Mouse (Mus musculus) left cerebral cortex, adult 8-10 months (tissue): ENCODE measurements around the gene Naaa. TPM values are rescaled to one million over a fixed set of nuclear protein-coding genes. Genes with fewer than 3 reads are reported as not detected.

Source experiments
- DNase-seq, 2 experiments: peaks; one replicate each; pipeline ENCODE4 v3.0.0; 2022; ENCODE audit warnings: low spot score in 2 of 2
- total RNA-seq, 4 experiments: library from RNA; stranded (reverse); gene quantifications; 2 replicates each; pipeline ENCODE4 v1.2.4; 2022

Gene Naaa
- total RNA-seq, 4 experiments from 2014 or later = 38.8 to 42.6 (median 42.1) TPM

- peak in 1 of 2 experiments; percentile 84 for DNase-seq
Measured at GRCm38 (mm10) chr5:92263761-92264359, 14.1 kb downstream of the Naaa start.

- no peak for DNase-seq
Measured at GRCm38 (mm10) chr5:92262646-92263045, 15.3 kb downstream of the Naaa start.

GRCm38 (mm10) chr5:92256218-92256617 lies 21.8 kb downstream of the Naaa start, which contains the start of gene Ppef2:
Gene Ppef2 (minus strand): TSS chr5:92256278.
- DNase-seq = no peak

GRCm38 (mm10) chr5:92254476-92254875 lies 23.5 kb downstream of the Naaa start:
- DNase-seq = no peak

- DNase-seq = no peak
Measured at GRCm38 (mm10) chr5:92252797-92253343, 25.1 kb downstream of the Naaa start.

- DNase-seq = no peak
Measured at GRCm38 (mm10) chr5:92252031-92252430, 25.9 kb downstream of the Naaa start.

GRCm38 (mm10) chr5:92248614-92249013 lies 29.4 kb downstream of the Naaa start:
- no peak for DNase-seq

GRCm38 (mm10) chr5:92245483-92245882 lies 32.5 kb downstream of the Naaa start:
- DNase-seq = no peak

- DNase-seq = no peak
Measured at GRCm38 (mm10) chr5:92244900-92245299, 33.1 kb downstream of the Naaa start.

- peak in 1 of 2 experiments; percentile 24 for DNase-seq
Measured at GRCm38 (mm10) chr5:92240769-92241168, 37.2 kb downstream of the Naaa start.

GRCm38 (mm10) chr5:92239333-92240232 lies 38.4 kb downstream of the Naaa start:
- DNase-seq = peak; percentile 55 to 59

- no peak for DNase-seq
Measured at GRCm38 (mm10) chr5:92234939-92235557, 42.9 kb downstream of the Naaa start.

- no peak for DNase-seq
Measured at GRCm38 (mm10) chr5:92233366-92233765, 44.6 kb downstream of the Naaa start.

GRCm38 (mm10) chr5:92231836-92232235 lies 46.1 kb downstream of the Naaa start:
- DNase-seq = no peak

GRCm38 (mm10) chr5:92230306-92230705 lies 47.7 kb downstream of the Naaa start:
- DNase-seq = no peak

- DNase-seq = no peak
Measured at GRCm38 (mm10) chr5:92229514-92229913, 48.5 kb downstream of the Naaa start.

- DNase-seq = no peak
Measured at GRCm38 (mm10) chr5:92228776-92229175, 49.2 kb downstream of the Naaa start.

- DNase-seq = no peak
Measured at GRCm38 (mm10) chr5:92227782-92228181, 50.2 kb downstream of the Naaa start.

GRCm38 (mm10) chr5:92220287-92220902 lies 57.6 kb downstream of the Naaa start:
- DNase-seq = no peak

GRCm38 (mm10) chr5:92219826-92220225 lies 58.1 kb downstream of the Naaa start:
- DNase-seq = no peak
